Mouse (Mus musculus) thymus, adult 2 months (tissue): ENCODE results near the gene Kng1. TPM values are rescaled to one million over a fixed set of nuclear protein-coding genes. Genes with fewer than 3 reads are reported as not detected.

Experiments used
- DNase-seq: peaks from one replicate; pipeline ENCODE4 v3.0.0; 2021
- H3K27ac ChIP-seq: fragments of 200-500 bp; 2 replicates; pipeline ENCODE4 v1.5.1; 2012; ENCODE audit warnings: low read length, control low read depth; ENCODE audit not compliant: control insufficient read depth, insufficient read depth
- H3K27me3 ChIP-seq: fragments of 200-500 bp; 2 replicates; pipeline ENCODE4 v1.6.1; 2012; ENCODE audit warnings: mild to moderate bottlenecking, low read length, moderate library complexity, mixed read lengths; ENCODE audit not compliant: control insufficient read depth, insufficient read depth
- H3K36me3 ChIP-seq: fragments of 200-500 bp; 2 replicates; pipeline ENCODE4 v1.6.1; 2012; ENCODE audit warnings: mild to moderate bottlenecking, low read length, moderate library complexity; ENCODE audit not compliant: control insufficient read depth, insufficient read depth
- H3K4me1 ChIP-seq: fragments of 200-500 bp; replicated peaks from 2 replicates; pipeline ENCODE4 v1.6.1; 2012; ENCODE audit warnings: low read length; ENCODE audit not compliant: control insufficient read depth, insufficient read depth
- H3K4me3 ChIP-seq: fragments of 200-500 bp; 2 replicates; pipeline ENCODE4 v1.5.1; 2012; ENCODE audit warnings: mild to moderate bottlenecking, low read length, control low read depth, moderate library complexity; ENCODE audit not compliant: control insufficient read depth, insufficient read depth
- CTCF ChIP-seq: fragments of 200-500 bp; IDR thresholded peaks from 2 replicates; pipeline ENCODE4 v1.5.1; 2012; ENCODE audit warnings: mild to moderate bottlenecking, control low read depth, low read length, moderate library complexity, borderline replicate concordance; ENCODE audit not compliant: control insufficient read depth, poor library complexity, insufficient read depth; ENCODE audit errors: extremely low read depth
- POLR2A ChIP-seq: fragments of 200-500 bp; IDR thresholded peaks from 2 replicates; pipeline ENCODE4 v1.6.1; 2012; ENCODE audit warnings: mild to moderate bottlenecking, low read length, control low read depth, moderate library complexity; ENCODE audit not compliant: control insufficient read depth, poor library complexity, insufficient read depth; ENCODE audit errors: extremely low read depth
- WGBS: fragments of 180-500 bp; shearing (Covaris S2); methylation state at CpG from one replicate; pipeline ENCODE4 v1.1.7; 2018; 5-methylcytosine and 5-hydroxymethylcytosine counted together
- polyA plus RNA-seq: library from polyadenylated mRNA; depleted of rRNA; stranded (reverse); fragments of >200 nt; gene quantifications from 2 replicates; pipeline ENCODE4 v1.2.3, GENCODE M21; 2012

Gene Kng1
- polyA plus RNA-seq, 1 experiment: 0.05 TPM

DNA sequence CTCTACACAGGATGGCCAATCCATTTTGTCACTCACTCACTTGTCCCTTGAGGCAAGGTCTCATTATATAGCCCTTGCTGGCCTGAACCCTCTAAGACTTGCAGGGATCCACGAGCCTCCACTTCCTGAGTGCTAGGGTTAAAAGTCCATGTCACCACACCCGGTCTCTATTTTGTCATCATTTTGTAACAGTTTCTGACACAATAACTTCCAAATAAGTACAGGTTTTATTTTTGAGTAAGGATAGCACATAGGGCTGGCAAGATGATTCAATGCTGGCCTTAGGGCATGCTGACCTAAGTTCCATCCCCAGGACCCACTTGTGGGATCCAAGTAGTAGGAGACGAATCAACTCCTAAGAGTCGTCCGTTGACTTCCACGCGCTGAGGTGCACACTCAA, 48.5 kb downstream of the Kng1 start:
- TF ChIP-seq POLR2A (no peak), CTCF (no peak)
- WGBS: 94% methylated on average over 7 of the region's 7 CpGs
- no peak overlapping the region for H3K4me3 ChIP-seq
- no peak for DNase-seq
- no peaks in the 10 kb centered on the region for H3K27me3 ChIP-seq
- H3K27ac ChIP-seq: no peak overlapping the region
- no peaks in the 10 kb centered on the region for H3K4me1 ChIP-seq
- peaks cover 25% of the 10 kb centered on the region for H3K36me3 ChIP-seq

DNA sequence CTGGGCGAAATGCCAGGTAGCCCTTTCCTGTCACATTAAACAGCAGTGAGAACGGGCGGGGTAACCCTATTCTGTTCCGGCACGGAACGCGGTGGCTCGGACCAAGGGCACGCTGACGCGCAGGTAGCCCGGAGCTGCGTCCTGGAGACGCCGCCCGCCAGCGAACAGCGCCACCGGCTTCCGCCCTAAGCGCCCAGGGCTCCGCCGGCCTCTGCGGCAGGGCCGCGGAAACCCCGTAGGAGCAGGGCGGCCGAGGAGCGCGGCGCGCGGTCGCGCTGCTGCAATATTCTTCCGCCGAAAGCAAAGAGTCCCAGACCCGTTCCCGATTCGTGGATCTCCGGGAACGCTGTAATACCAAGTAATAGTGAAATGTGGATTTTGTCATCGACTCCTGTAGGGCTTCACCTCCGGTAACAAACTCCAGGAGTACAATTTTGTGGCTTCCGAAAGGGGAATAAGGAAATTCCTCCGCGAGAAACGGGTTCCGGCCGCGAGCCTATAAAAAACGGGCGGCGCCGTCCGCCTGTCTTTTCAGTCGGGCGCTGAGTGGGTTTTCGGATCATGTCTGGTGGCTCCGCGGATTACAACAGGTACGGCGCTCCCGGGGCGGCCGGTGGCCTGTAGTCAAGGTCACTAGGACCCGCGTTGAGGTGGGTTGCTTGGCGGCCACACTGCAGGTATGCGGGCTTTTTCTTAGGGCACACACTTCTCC, 49.7 kb downstream of the Kng1 start, which contains the start of gene Eif4a2:
TSS of gene Eif4a2 (plus strand) at position 214 of the 712 bp plus-strand sequence.
- Histone ChIP-seq H3K27me3 (no peaks in the 10 kb centered on the region), H3K36me3 (peaks cover 37% of the 10 kb centered on the region), H3K4me1 (no peaks in the 10 kb centered on the region), H3K4me3 (peak within 1 kb of the TSS; percentile 88), H3K27ac (peak within 1 kb of the TSS; percentile 86)
- TF ChIP-seq POLR2A: peak; percentile 97
- TF ChIP-seq CTCF: peak; percentile 34; the same call in 1 of the 2 replicates
- DNase-seq: peak; percentile 94
- WGBS: under 1% methylated on average over 71 of the region's 71 CpGs

DNA sequence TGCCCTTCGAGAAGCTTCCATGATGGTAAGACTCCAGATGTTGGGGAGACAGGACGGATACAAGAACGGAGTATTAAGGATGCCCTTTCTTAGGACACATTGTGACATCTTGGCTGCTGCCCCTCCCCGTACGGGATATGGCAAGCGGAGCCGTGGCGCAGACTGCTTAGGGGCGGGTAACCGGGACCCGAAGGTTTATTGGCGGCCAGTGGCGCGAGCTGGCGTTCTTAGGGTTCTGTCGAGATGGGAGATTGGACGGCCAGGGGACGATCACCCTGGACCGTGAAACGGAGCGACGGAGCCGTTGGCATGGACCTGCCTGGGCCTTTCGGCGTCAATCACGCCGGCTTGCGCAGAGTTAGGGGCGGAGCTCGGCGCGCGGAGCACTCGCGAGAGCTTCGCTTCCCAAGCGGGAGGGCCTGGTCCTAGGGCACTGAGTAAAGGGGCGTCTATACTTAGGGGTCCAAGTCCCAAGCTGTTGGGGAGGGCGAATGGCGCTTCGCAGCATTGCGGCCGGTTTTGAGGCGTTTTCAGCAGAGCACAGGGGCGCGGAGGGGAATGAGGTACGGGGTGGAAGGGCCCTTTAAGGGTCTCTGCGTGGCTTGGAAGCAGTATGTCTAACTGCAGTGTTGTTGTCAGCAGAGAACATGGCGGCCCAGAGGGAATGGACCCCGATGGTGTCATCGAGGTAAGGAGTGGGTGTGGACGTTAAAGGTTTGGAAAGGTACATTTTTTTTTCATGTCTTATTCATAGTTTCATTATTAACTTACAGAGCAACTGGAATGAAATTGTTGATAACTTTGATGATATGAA, 50.5 kb downstream of the Kng1 start:
- Histone ChIP-seq H3K27me3 (no peaks in the 10 kb centered on the region), H3K4me3 (peak overlapping the region; percentile 88), H3K4me1 (no peaks in the 10 kb centered on the region), H3K36me3 (peaks cover 45% of the 10 kb centered on the region), H3K27ac (peak overlapping the region; percentile 86)
- whole genome bisulfite sequencing: under 1% methylated on average over 52 of the region's 52 CpGs
- peak; percentile 84 for DNase-seq
- peak; percentile 39; the same call in 1 of the 2 replicates for TF ChIP-seq CTCF
- no peak for TF ChIP-seq POLR2A

DNA sequence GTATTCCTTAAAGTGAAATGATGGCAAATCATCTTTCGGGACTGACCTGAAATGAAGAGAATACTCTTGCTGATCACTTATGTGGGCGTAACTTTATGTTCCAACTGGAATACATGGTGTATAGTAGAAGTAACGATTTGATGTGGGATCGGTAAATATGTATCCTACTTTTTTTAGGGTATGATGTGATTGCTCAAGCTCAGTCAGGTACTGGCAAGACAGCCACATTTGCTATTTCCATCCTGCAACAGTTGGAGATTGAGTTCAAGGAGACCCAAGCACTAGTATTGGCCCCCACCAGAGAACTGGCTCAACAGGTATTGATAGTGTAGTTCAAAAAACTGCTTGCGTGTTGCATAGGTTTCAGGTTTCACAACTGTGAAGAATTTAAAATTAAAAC, 51.3 kb downstream of the Kng1 start:
- no peaks in the 10 kb centered on the region for H3K27me3 ChIP-seq
- no peak for DNase-seq
- 13% methylated on average over 5 of the region's 5 CpGs for WGBS
- H3K4me3 ChIP-seq: no peak overlapping the region
- H3K27ac ChIP-seq: no peak overlapping the region
- H3K4me1 ChIP-seq: no peaks in the 10 kb centered on the region
- TF ChIP-seq CTCF (no peak), POLR2A (no peak)
- H3K36me3 ChIP-seq: peaks cover 50% of the 10 kb centered on the region

DNA sequence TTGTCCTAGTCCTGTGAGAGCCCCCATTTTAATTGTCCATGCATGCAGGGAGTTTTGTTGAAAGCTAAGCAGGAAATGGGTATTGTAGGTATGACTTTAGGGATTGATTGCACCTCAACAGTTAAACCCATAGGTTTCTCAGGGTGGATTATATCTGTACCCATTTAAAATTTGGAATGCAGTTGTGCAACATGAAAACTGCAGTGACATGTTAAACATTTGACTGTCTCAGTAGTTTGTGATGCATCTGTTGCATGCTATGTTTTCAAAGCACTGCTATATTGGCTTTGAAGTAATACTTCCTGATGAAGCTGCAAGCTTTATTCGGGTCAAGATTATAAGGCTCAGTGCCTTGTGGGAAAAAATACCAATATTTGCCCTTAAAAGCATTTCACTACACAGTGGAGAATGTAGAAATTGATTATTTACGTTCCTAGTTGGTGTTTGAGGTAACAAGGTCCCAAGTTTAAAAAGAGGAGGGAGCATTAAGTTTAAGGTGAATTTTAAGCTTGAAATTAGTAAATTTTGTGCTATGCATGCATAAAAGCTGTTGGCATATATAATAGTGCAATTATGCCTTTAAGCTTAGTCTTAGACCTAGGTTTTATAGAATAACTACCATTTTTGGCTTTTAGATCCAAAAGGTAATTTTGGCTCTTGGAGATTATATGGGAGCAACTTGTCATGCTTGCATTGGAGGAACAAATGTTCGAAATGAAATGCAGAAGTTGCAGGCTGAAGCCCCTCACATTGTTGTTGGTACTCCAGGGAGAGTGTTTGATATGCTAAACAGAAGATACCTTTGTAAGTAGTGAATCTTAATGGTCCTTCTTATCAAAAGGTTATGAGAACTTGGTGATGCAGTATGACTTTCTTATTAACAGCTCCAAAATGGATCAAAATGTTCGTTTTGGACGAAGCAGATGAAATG, 52.0 kb downstream of the Kng1 start:
- 47% methylated on average over 5 of the region's 5 CpGs for WGBS

More for the DNA sequence above, 52.0 kb downstream of the Kng1 start:
- TF ChIP-seq POLR2A: no peak
- TF ChIP-seq CTCF: no peak
- Histone ChIP-seq H3K27ac (no peak overlapping the region), H3K36me3 (peaks cover 54% of the 10 kb centered on the region), H3K27me3 (no peaks in the 10 kb centered on the region), H3K4me3 (no peak overlapping the region), H3K4me1 (no peaks in the 10 kb centered on the region)
- no peak for DNase-seq
